Mouse (Mus musculus): Measurements from ENCODE around the gene Olfr119.
"Not testable (repeated sequence)": the region's sequence is repeated elsewhere in the genome, so short reads cannot be mapped to it uniquely, and the experiment has no call there.

Gene Olfr119

GRCm38 (mm10) chr17:37696264-37696663 lies at the start of gene Olfr119:
Gene Olfr119 (plus strand): TSS chr17:37696564.
- not testable (repeated sequence) for DNase-seq

GRCm38 (mm10) chr17:37663682-37664081 lies 32.7 kb upstream of the Olfr119 start, which contains the start of gene Olfr117:
Gene Olfr117 (minus strand): TSS chr17:37663782.
- no peak for DNase-seq

- DNase-seq: no peak
These were observed 29.7 kb upstream of the Olfr119 start, which contains the start of gene Olfr118 for GRCm38 (mm10) chr17:37666688-37667087. Gene Olfr118 (plus strand): TSS chr17:37666988.

GRCm38 (mm10) chr17:37721508-37721907 lies 25.1 kb downstream of the Olfr119 start, which contains the start of gene Olfr120:
Gene Olfr120 (plus strand): TSS chr17:37721808.
- DNase-seq: no peak

GRCm38 (mm10) chr17:37738070-37738469 lies 41.7 kb downstream of the Olfr119 start:
- no peak for DNase-seq

All from thymus, postnatal 14 days (tissue).